Mouse (Mus musculus) megakaryocyte progenitor cell, adult 5-6 weeks (primary cell): ENCODE data around the gene Nkd1. TPM values are rescaled to one million over a fixed set of nuclear protein-coding genes. Genes with fewer than 3 reads are reported as not detected.
A peak's percentile ranks its signal among the peaks of the same experiment; 100 is the strongest.

Experiments used
- ATAC-seq: replicated peaks from 2 replicates; pipeline ENCODE4 v1.8.0; 2016; ENCODE audit warnings: mild to moderate bottlenecking, moderate TSS enrichment, inconsistent platforms; ENCODE audit not compliant: poor library complexity
- total RNA-seq, 2 experiments: library from RNA; stranded (forward) in 1 of 2; stranded (reverse) in 1 of 2; fragments of 157-497, 149-512 nt in 1 of 2; fragments of 200-1000 nt in 1 of 2; gene quantifications; 2 replicates each; pipeline versions ENCODE4 v1.2.3 to v1.2.4; 2015 to 2017

The Nkd1 gene
- total RNA-seq, 2 experiments from 2014 or later = 0.17 TPM; not detected in 1

DNA sequence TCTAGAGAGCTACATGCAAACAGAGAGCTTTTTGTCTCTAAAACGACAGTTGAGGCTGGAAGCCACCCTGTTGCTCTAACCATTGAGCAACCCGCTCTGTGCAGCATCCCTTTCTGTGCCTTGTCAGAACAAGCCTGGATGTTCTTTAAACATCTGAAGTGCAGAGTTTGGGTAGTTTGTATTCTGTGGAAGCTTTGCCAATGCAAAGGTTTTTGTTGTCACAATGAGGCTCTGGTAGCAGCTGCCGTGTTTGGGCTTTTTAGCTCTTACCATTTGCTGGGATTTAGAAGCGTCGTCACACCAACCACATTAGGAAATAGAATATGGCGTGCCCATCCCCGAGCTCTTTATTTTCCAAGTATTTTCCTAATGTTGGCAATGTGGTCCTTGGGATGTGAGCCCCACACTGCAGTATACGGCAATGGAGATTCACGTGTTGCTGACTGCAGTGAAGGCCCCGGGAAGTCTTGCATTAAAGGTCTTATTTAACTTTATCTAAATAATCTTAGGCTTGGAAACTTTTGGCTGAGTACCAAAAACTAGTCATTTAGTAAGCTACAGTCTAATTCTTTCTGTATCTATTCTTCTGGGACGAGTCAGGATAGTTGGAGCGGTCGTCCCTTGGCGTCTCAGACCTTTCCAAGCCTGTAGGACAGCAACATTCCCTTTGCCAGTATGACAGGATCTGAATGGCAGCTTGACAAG lies 51.9 kb downstream of the Nkd1 start:
- ATAC-seq = no peak

GRCm38 (mm10) chr8:88574975-88575374 lies 53.8 kb downstream of the Nkd1 start:
- ATAC-seq = no peak

DNA sequence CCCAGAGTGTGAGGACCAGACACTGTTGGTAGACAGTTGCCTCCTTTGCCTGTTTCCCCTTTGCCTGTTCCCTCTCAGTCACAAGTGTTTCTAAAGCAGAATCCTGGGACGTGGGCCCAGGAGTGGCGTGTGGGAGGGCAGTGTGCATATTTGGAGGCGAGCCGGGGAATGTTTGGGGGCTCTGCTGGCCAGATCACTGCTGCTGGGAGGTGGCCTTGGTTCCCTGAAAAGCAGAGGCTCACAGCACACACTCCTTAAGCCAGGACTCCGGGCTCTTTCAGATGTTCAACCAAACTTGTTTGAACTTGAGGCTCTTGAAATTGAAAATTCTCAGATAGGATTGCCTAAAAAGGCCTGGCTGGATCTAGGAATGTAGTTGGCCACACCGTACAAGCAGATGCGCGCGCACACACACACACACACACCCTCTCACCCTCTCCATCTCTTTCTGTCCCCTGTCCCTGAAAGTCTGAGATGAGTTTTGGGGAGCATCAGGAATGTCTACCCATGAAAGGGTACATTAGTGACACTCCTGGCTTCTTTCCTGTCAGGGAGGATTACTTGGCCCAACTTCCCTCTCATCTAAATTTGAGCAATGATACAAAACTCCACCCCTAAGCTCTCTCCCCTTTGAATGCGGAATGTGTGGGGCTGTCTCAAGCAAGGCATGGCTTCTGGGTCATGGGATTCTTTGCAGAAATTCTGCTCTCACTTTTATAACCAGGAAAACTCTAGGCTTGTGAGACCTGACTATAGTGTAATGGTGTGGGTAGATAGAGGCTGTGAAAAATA lies 55.4 kb downstream of the Nkd1 start:
- no peak for ATAC-seq

DNA sequence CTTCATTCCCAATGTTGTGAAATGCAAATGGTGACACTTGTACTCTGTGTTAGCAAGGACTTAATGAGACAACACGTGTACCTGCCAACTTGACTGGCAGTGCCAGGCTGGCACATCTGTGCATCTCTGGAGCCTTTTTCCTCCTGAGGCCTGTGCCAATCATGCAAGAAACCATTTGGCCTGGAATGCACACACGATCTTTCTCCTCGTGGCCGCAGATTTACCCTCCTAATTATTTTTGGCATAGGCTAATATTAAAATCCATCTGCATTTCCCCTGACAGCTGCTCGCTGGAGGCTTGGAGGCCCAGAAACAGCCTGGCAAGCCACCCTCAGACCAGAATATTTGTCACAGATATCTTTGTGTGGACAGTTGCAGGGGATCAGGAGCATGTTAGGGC lies 56.5 kb downstream of the Nkd1 start:
- ATAC-seq = no peak

DNA sequence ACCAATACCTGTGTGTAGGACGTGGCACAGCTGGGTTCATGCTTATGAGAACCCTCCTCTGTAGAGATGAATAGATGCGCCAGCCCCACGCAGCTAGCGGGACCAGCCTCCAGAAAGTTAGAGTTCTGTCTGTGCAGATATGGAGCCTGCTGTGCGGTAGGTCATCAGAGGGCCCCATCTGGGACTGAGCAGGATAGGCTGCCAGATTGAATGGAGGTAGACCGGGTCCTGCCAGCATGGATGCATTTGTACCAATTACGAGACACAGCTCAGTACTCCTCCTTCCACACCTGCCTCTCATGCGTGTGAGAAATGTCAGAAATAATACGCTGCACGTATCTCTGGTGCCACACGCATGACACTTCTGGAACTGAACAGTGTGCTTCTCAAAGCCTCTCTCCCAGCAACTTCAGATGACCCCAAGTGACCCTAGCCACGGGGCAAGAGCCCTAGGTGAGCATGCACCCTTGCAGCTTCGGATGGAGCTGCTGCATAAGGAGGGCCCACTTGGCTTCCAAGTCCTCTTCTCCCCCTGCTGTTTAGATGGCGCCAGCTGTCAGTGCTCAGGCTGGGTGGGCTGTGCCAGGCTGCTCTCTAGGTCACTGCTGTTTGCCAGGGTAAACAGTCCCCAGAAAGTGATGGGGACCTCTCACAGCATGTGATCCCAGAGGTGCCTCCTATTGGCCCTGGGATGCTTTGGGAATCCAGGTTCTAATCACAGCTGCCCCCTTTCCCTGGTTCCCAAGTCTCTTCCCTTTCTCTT lies 57.4 kb downstream of the Nkd1 start:
- ATAC-seq = no peak

DNA sequence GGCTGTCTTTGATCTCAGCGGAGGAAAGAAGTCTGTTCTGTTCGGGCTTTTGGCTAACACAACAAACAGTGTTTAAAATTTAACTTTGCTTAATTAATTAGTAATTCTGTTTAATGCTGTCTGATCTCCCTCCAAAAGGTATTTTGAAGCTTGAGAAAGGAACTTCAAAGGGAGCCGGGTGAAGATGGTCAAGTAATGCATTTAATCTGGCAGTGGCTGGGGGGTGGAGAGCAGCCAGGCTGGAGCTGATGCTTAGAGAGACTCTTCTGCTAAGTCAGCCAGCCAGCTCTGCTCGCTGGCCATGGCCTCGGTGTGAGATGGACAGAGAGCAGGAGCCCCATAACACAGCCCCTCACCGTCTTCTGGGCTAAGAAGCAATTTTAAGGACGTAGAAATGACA lies 58.1 kb downstream of the Nkd1 start:
- ATAC-seq = no peak

DNA sequence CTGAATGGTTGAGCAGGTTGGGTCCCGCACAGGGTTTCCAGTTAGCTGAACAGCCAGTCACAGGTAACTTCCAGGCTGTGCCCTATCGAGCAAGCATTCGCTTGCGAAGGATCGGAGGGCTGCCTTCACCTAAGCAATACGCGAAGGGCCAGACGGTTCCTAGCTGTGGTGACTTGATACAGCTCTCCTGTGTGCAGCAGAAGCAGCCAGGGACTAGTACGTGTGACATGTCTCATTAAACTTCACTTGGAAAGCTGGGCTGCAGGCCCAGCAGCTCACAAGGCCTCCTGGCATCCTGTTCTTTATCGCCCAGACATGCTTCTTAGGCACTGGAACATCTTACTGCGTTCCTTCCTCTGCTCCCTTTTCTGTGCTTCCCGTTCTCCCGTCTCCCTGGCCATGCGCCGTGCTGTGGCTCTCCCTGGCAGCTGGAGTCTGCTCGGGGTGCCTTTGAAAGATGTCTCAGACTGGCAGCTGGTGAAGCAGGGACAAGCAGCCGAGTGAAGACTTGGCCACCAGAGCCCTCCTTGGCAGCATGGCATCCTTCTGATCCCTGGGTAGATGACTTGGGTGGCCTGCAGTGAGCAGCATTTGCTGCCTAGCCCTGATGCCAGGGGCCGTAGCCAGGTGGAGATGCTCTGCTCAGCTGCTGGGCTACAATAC lies 58.6 kb downstream of the Nkd1 start:
- ATAC-seq = no peak

GRCm38 (mm10) chr8:88580785-88581184 lies 59.6 kb downstream of the Nkd1 start:
- ATAC-seq = peak; percentile 78

DNA sequence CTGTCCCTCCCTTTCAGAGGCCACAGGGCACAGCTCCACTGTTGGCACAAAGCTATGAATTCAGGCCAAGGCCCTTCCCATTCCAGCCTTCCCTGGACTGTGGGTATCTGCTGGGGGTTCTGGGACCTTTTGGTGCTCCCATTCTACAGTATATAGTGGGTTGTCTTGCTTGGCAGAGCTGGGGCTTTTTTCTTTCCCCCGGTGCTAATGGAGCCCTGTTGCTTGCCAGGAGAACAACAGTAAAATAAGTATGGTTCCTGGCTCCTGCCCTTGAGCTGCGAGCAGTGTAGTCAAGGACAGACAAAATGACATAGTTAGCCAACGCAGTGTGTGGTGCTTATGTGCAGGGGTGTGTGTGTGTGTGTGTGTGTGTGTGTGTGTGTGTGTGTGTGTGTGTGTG lies 62.7 kb downstream of the Nkd1 start:
- no peak for ATAC-seq

DNA sequence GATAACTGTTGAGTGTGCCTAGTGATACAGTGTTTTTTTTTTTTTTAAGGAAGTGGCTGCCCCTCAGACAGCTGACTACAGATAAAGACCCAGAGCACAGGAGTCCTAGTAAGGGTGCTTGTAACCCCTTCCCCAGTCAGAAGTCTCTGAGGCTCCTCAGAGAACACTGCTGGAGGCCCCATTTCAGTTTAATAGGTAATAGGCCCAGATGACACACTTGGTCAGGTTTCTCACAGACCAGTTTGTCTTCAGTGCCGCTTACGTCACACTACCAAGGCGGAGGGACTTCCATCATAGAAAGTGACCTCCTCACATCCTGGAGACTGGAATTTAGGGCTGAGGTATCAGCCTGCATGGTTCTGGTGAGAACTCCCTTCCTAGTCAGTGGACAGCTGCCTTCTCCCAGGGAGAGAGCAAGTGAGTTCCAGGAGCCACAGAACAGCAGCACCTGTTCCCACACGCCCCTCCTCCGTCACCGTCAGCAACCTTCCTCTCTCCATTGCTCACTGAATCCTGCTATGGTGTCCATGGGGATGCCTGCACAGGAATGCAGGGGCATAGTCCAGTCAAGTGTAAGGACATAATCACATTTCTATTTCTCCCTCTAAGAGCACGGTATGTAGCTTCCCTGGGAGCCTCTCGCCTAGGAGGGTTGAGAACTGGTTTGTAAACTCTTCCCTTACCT lies 67.2 kb downstream of the Nkd1 start:
- ATAC-seq = no peak

GRCm38 (mm10) chr8:88590226-88590625 lies 69.1 kb downstream of the Nkd1 start:
- ATAC-seq = no peak

- ATAC-seq = no peak
These were observed 72.8 kb downstream of the Nkd1 start for GRCm38 (mm10) chr8:88593947-88594346.

GRCm38 (mm10) chr8:88596042-88596441 lies 74.9 kb downstream of the Nkd1 start:
- no peak for ATAC-seq

DNA sequence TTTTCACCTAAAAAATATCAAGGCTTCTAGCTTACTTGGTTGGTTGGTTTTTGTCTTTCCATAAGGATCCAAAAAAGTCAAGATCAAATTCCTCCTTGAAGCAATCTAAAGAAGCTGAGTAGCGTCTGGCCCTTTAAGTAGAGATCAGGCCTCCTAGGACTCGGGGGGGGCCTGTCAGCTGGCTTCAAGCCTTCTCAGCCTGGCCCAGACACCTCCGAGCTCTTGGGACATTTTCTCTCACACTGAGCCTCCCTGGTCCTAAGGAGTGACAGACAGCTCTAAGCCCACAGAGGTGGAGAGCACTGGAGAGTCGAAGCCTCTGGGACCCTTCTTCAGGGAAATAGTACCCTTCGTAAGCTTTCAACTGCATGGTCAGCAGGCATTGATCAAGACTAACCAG lies 77.4 kb downstream of the Nkd1 start:
- ATAC-seq = no peak

DNA sequence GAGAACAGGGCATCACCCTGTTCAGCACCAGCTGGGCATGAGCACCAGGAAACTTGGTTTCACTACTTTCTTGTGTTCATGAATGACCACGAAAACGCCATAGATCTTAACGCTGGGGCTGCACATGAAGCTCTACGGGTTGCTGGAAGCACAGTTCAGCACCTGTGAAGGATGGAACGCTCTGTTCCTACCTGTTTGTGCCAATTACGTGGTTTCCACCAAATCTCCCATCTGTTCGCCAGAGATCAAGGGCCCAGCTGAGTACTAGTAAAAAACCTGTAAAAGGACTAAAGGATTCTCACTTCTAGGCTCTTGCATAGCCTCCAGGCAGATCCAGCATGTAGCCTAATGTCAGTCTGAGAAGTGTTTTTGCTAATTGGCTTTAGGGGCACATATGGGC lies 78.3 kb downstream of the Nkd1 start:
- ATAC-seq = no peak

DNA sequence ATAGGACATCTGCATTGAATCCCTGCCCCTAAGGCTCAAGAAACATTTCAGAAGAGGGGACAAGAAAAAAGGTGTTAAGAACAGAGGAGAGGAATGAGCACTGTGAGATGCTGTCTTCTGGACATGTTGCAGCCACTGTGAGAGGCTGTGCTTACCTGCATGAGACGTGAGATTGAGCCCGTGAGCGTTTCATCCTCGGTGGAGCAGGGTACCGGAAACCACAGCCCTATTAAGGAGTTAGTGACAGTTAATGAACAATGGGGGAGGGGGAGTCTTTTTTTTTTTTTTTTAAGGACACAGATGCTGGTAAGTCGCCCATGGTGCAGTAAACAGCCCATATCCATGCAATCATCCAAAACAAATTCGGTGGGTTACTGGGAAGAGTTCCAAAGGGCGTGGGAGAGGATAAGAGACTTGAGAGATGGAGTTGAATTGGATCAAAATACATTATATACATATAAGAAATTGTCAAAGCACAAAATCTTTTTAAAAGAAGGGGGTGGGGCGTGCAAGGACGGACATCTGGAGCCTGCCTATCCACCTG lies 82.4 kb downstream of the Nkd1 start:
- no peak for ATAC-seq

GRCm38 (mm10) chr8:88604065-88605038 lies 83.2 kb downstream of the Nkd1 start:
- peak; percentile 60; the same call in 1 of the 2 replicates for ATAC-seq

DNA sequence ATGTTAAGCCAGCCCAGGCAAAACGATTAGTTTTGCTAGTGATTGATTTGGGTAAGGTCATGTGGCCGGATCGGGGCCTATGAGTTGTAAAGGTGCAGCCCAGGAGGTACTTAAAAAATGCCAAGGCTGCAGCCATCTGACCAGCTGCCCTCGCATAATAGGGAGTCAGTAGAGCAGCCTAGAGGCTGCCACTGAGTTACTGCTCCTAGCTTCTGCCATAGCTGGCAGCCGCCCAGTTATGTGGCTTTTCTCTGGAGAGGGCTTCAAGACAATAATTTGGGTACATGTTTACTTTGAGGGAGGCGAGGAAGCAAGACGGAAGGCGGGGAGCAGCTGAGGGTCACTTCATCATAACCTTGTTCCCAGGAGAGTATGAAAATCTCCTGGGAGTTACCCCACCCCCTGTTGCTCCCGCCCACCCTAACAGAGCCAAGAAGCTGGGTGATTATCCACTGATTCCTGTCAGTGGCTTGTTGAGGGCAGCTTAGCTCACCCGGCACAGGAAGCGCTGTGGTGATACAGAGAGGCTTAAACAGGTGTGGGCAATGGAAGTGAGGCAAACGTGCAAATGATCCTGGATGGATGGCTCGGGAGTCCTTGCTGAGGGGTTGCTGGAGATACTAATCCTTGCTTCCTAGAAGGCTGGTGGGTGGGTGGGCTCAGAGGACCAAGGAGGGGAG lies 84.3 kb downstream of the Nkd1 start:
- no peak for ATAC-seq

GRCm38 (mm10) chr8:88609036-88609435 lies 87.9 kb downstream of the Nkd1 start:
- ATAC-seq = no peak
